In genomic region chr5:107237971-107238426, GRCm38 (mm10) we compare ENCODE assay signal across 7 mouse cellular contexts. TPM values are rescaled to one million over a fixed set of nuclear protein-coding genes. Genes with fewer than 3 reads are reported as not detected.
DNase-seq lines count a peak whose midpoint lies in the region; ATAC-seq and TF ChIP-seq lines count a peak whose summit lies in the region.

No protein-coding gene starts in this region.

- WGBS in heart, embryonic 13.5 days, result 38% methylated on average over 7 of the region's 7 CpGs
- 53% methylated on average over 7 of the region's 7 CpGs for WGBS in liver, postnatal 0 days (ENCODE audit: insufficient replicate concordance)

- H3K9ac ChIP-seq in heart, embryonic 13.5 days, result peak overlapping the region; percentile 47
- H3K9ac ChIP-seq in liver, postnatal 0 days (replicated peaks), result no peak overlapping the region

- H3K36me3 ChIP-seq in heart, embryonic 13.5 days, result no peaks in the 10 kb centered on the region
- no peaks in the 10 kb centered on the region for H3K36me3 ChIP-seq in liver, postnatal 0 days (replicated peaks; ENCODE audit: insufficient read depth, low read length)

- no peak for TF ChIP-seq CTCF in liver, postnatal 0 days (IDR thresholded peaks at IDR 0.05; ENCODE audit: low read depth)

- H3K4me1 ChIP-seq in heart, embryonic 13.5 days, result peaks cover 68% of the 10 kb centered on the region
- peaks cover 49% of the 10 kb centered on the region for H3K4me1 ChIP-seq in liver, postnatal 0 days (ENCODE audit: insufficient read depth)

- no peaks in the 10 kb centered on the region for H3K27me3 ChIP-seq in heart, embryonic 13.5 days (replicated peaks)
- H3K27me3 ChIP-seq in liver, postnatal 0 days (ENCODE audit: insufficient read depth, low read length), result no peaks in the 10 kb centered on the region

- peak; percentile 23 for DNase-seq in retina, postnatal 1 day
- DNase-seq in retina, embryonic 14.5 days (ENCODE audit: low spot score), result no peak
- no peak for DNase-seq in liver, postnatal 0 days
- DNase-seq in thymus, postnatal 14 days, result no peak
- no peak for DNase-seq in adrenal gland, postnatal 4 days (ENCODE audit: low spot score in 2 of 2)

- ATAC-seq in heart, embryonic 13.5 days (ENCODE audit: extremely low read depth, insufficient number of reproducible peaks, low FRiP score, low TSS enrichment), result no peak
- peak; percentile 35; the same call in 1 of the 2 replicates for ATAC-seq in liver, postnatal 0 days
- no peak for ATAC-seq in frontal cortex, adult (ENCODE audit: low TSS enrichment)

- H3K9me3 ChIP-seq in heart, embryonic 13.5 days, result no peaks in the 10 kb centered on the region
- no peaks in the 10 kb centered on the region for H3K9me3 ChIP-seq in liver, postnatal 0 days (ENCODE audit: low read length)

- H3K4me2 ChIP-seq in heart, embryonic 13.5 days, result no peak overlapping the region
- H3K4me2 ChIP-seq in liver, postnatal 0 days (ENCODE audit: low read depth, low read length), result no peak overlapping the region

- H3K4me3 ChIP-seq in heart, embryonic 13.5 days, result no peak overlapping the region
- H3K4me3 ChIP-seq in liver, postnatal 0 days (ENCODE audit: low read depth, low read length), result no peak overlapping the region

- peak overlapping the region; percentile 51; the same call in 1 of the 2 replicates for H3K27ac ChIP-seq in heart, embryonic 13.5 days (replicated peaks)
- 0 out of 2 replicates have a peak overlapping the region, but pooled peaks have one; percentile 4 for H3K27ac ChIP-seq in liver, postnatal 0 days (ENCODE audit: low read depth)

- TF ChIP-seq EP300 in liver, postnatal 0 days (IDR thresholded peaks at IDR 0.05; ENCODE audit: low read depth), result no peak

RNA-seq across cellular contexts. Expression of gene Tgfbr3, which starts 51.4 kb away (rescaled TPM):
- 19.1 and 20.5 TPM in 2 replicates for polyA plus RNA-seq in heart, embryonic 13.5 days (2015; fragmentation: Nextera tagmentation; extraction: Ambion mirVana)
- polyA plus RNA-seq in liver, postnatal 0 days (2015; fragmentation: Nextera tagmentation; extraction: Ambion mirVana), result 3.8 and 4.4 TPM in 2 replicates
- total RNA-seq in adrenal gland, postnatal 4 days (2021), result 100 to 1,000 TPM; 214 to 231 TPM
